Mouse (Mus musculus) CH12.LX (cell line): ENCODE measurements around the gene Cd40. TPM values are rescaled to one million over a fixed set of nuclear protein-coding genes. Genes with fewer than 3 reads are reported as not detected.

ENCODE experiments used
- DNase-seq: peaks from one replicate; pipeline ENCODE4 v3.0.0-alpha.2; 2013; ENCODE audit errors: extremely low read depth
- H3K27ac ChIP-seq: 2 replicates; pipeline ENCODE4 v1.5.1; 2012; ENCODE audit warnings: low read depth, mild to moderate bottlenecking, control low read depth, moderate library complexity; ENCODE audit not compliant: insufficient read depth
- H3K27me3 ChIP-seq: replicated peaks from 2 replicates; pipeline ENCODE3; 2012; ENCODE audit warnings: inconsistent platforms
- H3K36me3 ChIP-seq, 2 experiments: replicated peaks in 1 of 2; 2 replicates each; pipeline versions ENCODE3 to v1.6.1; 2012; ENCODE audit warnings: inconsistent platforms in 1 of 2, low read length in 1 of 2, mild to moderate bottlenecking in 1 of 2, mixed read lengths in 1 of 2, moderate library complexity in 1 of 2; ENCODE audit not compliant: control insufficient read depth in 1 of 2, insufficient read depth in 1 of 2
- H3K4me1 ChIP-seq, 2 experiments: 2 replicates each; pipeline ENCODE4 v1.6.1; 2012; ENCODE audit warnings: inconsistent platforms in 1 of 2, moderate library complexity in 1 of 2; ENCODE audit not compliant: insufficient read depth in 2 of 2, control insufficient read depth in 1 of 2
- H3K4me2 ChIP-seq: 2 replicates; pipeline ENCODE4 v1.6.1; 2012; ENCODE audit warnings: low read depth, mild to moderate bottlenecking, control low read depth; ENCODE audit not compliant: poor library complexity, insufficient read depth, severe bottlenecking
- H3K4me3 ChIP-seq, 3 experiments: fragments of 150-350 bp in 1 of 3; sonication (generic) in 1 of 3; replicated peaks in 1 of 3; 2 replicates each; pipeline versions ENCODE3 to v1.5.1; 2011 to 2012; ENCODE audit warnings: low read depth in 2 of 3, low read length in 2 of 3, mild to moderate bottlenecking in 2 of 3, moderate library complexity in 2 of 3, control low read depth in 1 of 3, improper control_type of control experiment in 1 of 3, inconsistent platforms in 1 of 3, mixed read lengths in 1 of 3; ENCODE audit not compliant: poor library complexity in 1 of 3
- H3K79me2 ChIP-seq: replicated peaks from 2 replicates; pipeline ENCODE4 v1.6.1; 2012; ENCODE audit warnings: mild to moderate bottlenecking, moderate library complexity; ENCODE audit not compliant: control insufficient read depth, poor library complexity, insufficient read depth, severe bottlenecking; ENCODE audit errors: extremely low read depth
- H3K9ac ChIP-seq: 2 replicates; pipeline ENCODE4 v1.6.1; 2012; ENCODE audit warnings: low read depth, mild to moderate bottlenecking, control low read depth, moderate library complexity; ENCODE audit not compliant: insufficient read depth
- H3K9me3 ChIP-seq: replicated peaks from 2 replicates; pipeline ENCODE3; 2012; ENCODE audit warnings: low read length, inconsistent platforms, mixed read lengths
- BHLHE40 ChIP-seq: IDR thresholded peaks from 2 replicates; pipeline ENCODE4 v1.6.1; 2011; ENCODE audit warnings: mild to moderate bottlenecking, low read depth, low read length, improper control_type of control experiment
- CHD2 ChIP-seq: IDR thresholded peaks from 2 replicates; pipeline ENCODE4 v1.6.1; 2011; ENCODE audit warnings: low read length, improper control_type of control experiment
- CTCF ChIP-seq, 2 experiments: IDR thresholded peaks in 1 of 2; conservative IDR thresholded peaks in 1 of 2; 2 replicates each; pipeline ENCODE4 v1.5.1; 2011 to 2012; ENCODE audit warnings: low read depth in 2 of 2, low read length in 2 of 2, improper control_type of control experiment in 1 of 2, inconsistent platforms in 1 of 2, mild to moderate bottlenecking in 1 of 2, moderate library complexity in 1 of 2
- E2F4 ChIP-seq: IDR thresholded peaks from 2 replicates; pipeline ENCODE4 v1.6.1; 2011; ENCODE audit warnings: low read depth, low read length, improper control_type of control experiment; ENCODE audit not compliant: insufficient replicate concordance
- ELF1 ChIP-seq: IDR thresholded peaks from 2 replicates; pipeline ENCODE4 v1.6.1; 2014; ENCODE audit warnings: low read depth, mild to moderate bottlenecking, inconsistent platforms, low read length, improper control_type of control experiment
- GABPA ChIP-seq: IDR thresholded peaks from 2 replicates; pipeline ENCODE4 v1.6.1; 2012; ENCODE audit warnings: low read depth, low read length, improper control_type of control experiment, inconsistent platforms; ENCODE audit not compliant: insufficient replicate concordance
- JUN ChIP-seq: IDR thresholded peaks from 2 replicates; pipeline ENCODE4 v1.6.1; 2011; ENCODE audit warnings: low read depth, mild to moderate bottlenecking, low read length, improper control_type of control experiment, moderate library complexity; ENCODE audit not compliant: insufficient read depth
- MAFK ChIP-seq: IDR thresholded peaks from 2 replicates; pipeline ENCODE4 v1.6.1; 2011; ENCODE audit warnings: low read length, improper control_type of control experiment; ENCODE audit not compliant: insufficient replicate concordance
- MEF2A ChIP-seq: IDR thresholded peaks from 2 replicates; pipeline ENCODE4 v1.6.1; 2014; ENCODE audit warnings: low read depth, mild to moderate bottlenecking, inconsistent platforms, low read length, improper control_type of control experiment, borderline replicate concordance
- MXI1 ChIP-seq: IDR thresholded peaks from 2 replicates; pipeline ENCODE4 v1.6.1; 2011; ENCODE audit warnings: mild to moderate bottlenecking, low read depth, low read length, improper control_type of control experiment
- NELFE ChIP-seq: IDR thresholded peaks from 2 replicates; pipeline ENCODE4 v1.6.1; 2011; ENCODE audit warnings: low read depth, low read length, improper control_type of control experiment
- NRF1 ChIP-seq: IDR thresholded peaks from 2 replicates; pipeline ENCODE4 v1.6.1; 2014; ENCODE audit warnings: low read depth, mild to moderate bottlenecking, inconsistent platforms, low read length, improper control_type of control experiment, moderate library complexity
- PAX5 ChIP-seq: IDR thresholded peaks from 2 replicates; pipeline ENCODE4 v1.6.1; 2012; ENCODE audit warnings: low read length, inconsistent platforms, mixed read lengths
- POLR2A ChIP-seq: IDR thresholded peaks from 2 replicates; pipeline ENCODE4 v1.6.1; 2011; ENCODE audit warnings: low read depth, mild to moderate bottlenecking, improper control_type of control experiment, low read length
- POLR2AphosphoS2 ChIP-seq: IDR thresholded peaks from 2 replicates; pipeline ENCODE4 v1.6.1; 2011; ENCODE audit warnings: low read depth, low read length, improper control_type of control experiment
- RCOR1 ChIP-seq: conservative IDR thresholded peaks from 2 replicates; pipeline ENCODE4 v1.6.1; 2012; ENCODE audit warnings: low read depth, mild to moderate bottlenecking, inconsistent platforms, low read length, improper control_type of control experiment
- SMC3 ChIP-seq: IDR thresholded peaks from 2 replicates; pipeline ENCODE4 v1.6.1; 2011; ENCODE audit warnings: low read depth, low read length, improper control_type of control experiment
- TBP ChIP-seq: conservative IDR thresholded peaks from 2 replicates; pipeline ENCODE4 v1.6.1; 2011; ENCODE audit warnings: low read depth, low read length, improper control_type of control experiment
- TCF12 ChIP-seq: IDR thresholded peaks from 2 replicates; pipeline ENCODE4 v1.6.1; 2014; ENCODE audit warnings: low read depth, mild to moderate bottlenecking, inconsistent platforms, low read length, improper control_type of control experiment
- USF1 ChIP-seq: IDR thresholded peaks from 2 replicates; pipeline ENCODE4 v1.6.1; 2014; ENCODE audit warnings: low read depth, mild to moderate bottlenecking, inconsistent platforms, low read length, improper control_type of control experiment
- ZC3H11A ChIP-seq: IDR thresholded peaks from 2 replicates; pipeline ENCODE4 v1.6.1; 2012; ENCODE audit warnings: low read depth, mild to moderate bottlenecking, inconsistent platforms, low read length, improper control_type of control experiment
- ZKSCAN1 ChIP-seq: IDR thresholded peaks from 2 replicates; pipeline ENCODE4 v1.6.1; 2012; ENCODE audit warnings: low read depth, inconsistent platforms, low read length, improper control_type of control experiment, borderline replicate concordance
- ZNF384 ChIP-seq: IDR thresholded peaks from 2 replicates; pipeline ENCODE4 v1.6.1; 2012; ENCODE audit warnings: low read depth, low read length, improper control_type of control experiment, inconsistent platforms
- dilution Hi-C: fragments of 300-500 bp; cut with MboI; formaldehyde crosslinking; loops from 2 replicates; pipeline ENCODE4 v1.14.3; 2020; ENCODE audit warnings: low sequenced_read_pairs; ENCODE audit not compliant: extremely low pct_unique_long_range_greater_than_20kb, extremely low pct_ligation_motif_present
- in situ Hi-C: fragments of 300-500 bp; cut with MboI; formaldehyde crosslinking; loops from 3 replicates; pipeline ENCODE4 v1.14.3; 2019; ENCODE audit warnings: low sequenced_read_pairs, low pct_ligation_motif_present, low pct_unique_long_range_greater_than_20kb, mixed read lengths
- polyA plus RNA-seq: library from polyadenylated mRNA; unstranded; fragments of >175 nt; gene quantifications from 2 replicates; pipeline ENCODE4 v1.2.1, GENCODE M21; 2012; ENCODE audit warnings: low read depth; ENCODE audit not compliant: insufficient read length
- total RNA-seq, 2 experiments: library from RNA; depleted of rRNA; stranded (reverse); fragments of 300-350 nt in 1 of 2; fragments of >200 nt in 1 of 2; gene quantifications; 2 replicates each; pipeline ENCODE4 v1.2.3; 2012 to 2014

Gene Cd40
- total and polyA plus RNA-seq, 3 experiments = 146 to 223 (median 147) TPM

- Histone ChIP-seq H3K27ac (no peak overlapping the region), H3K36me3 (peaks cover 5 to 31% of the 10 kb centered on the region in 2 experiments), H3K9ac (no peak overlapping the region), H3K27me3 (no peaks in the 10 kb centered on the region), H3K4me1 (peaks cover 0 to 50% of the 10 kb centered on the region in 2 experiments; a peak in 2 of 4 replicates), H3K9me3 (no peaks in the 10 kb centered on the region), H3K79me2 (peaks cover 34% of the 10 kb centered on the region), H3K4me2 (no peak overlapping the region), H3K4me3 (no peak overlapping the region)
- TF ChIP-seq TBP = no peak
- no peak for TF ChIP-seq ZC3H11A
- no peak for TF ChIP-seq USF1
- no peak for TF ChIP-seq MEF2A
- no peak for TF ChIP-seq ZNF384
- TF ChIP-seq GABPA = no peak
- no peak for TF ChIP-seq POLR2A
- TF ChIP-seq BHLHE40 = no peak
- no peak for TF ChIP-seq ZKSCAN1
- dilution Hi-C loops = no loop called here
- in situ Hi-C loops = no loop called here
- peak; percentile 2 for DNase-seq
Measured at GRCm38 (mm10) chr2:165027163-165027562, 28.3 kb upstream of the Cd40 start.

DNA sequence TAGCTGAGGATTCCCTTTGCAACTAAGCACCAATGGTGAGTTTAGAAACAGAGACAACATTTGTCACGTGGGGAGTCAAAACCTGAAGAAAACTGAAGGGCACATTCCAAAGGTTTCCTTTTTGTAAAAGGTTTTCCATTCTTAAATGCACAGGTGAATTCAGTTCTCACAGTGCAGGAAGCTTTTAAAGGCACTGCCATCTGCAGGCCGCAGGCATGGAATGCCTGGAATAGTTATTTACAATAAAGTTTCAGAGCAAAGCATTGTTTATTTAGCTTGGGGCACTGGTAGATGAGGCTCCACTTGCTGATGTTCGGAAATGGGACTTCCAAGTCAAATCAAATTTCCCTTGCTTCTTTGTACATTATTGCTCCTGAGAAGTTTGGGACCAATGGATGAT, 22.9 kb upstream of the Cd40 start:
- in situ Hi-C loops (no loop called here), dilution Hi-C loops (no loop called here)
- no peak for DNase-seq
- Histone ChIP-seq H3K4me3 (no peak overlapping the region), H3K36me3 (peaks cover 0 to 17% of the 10 kb centered on the region in 2 experiments), H3K4me2 (no peak overlapping the region), H3K9me3 (no peaks in the 10 kb centered on the region), H3K4me1 (peaks cover 11 to 61% of the 10 kb centered on the region in 2 experiments), H3K9ac (no peak overlapping the region), H3K27ac (no peak overlapping the region), H3K79me2 (peaks cover 47% of the 10 kb centered on the region), H3K27me3 (no peaks in the 10 kb centered on the region)
- no peak for TF ChIP-seq PAX5
- TF ChIP-seq JUN = no peak
- TF ChIP-seq MAFK = no peak
- TF ChIP-seq POLR2A = no peak
- TF ChIP-seq RCOR1 = no peak
- peak in 1 of 2 experiments; percentile 6; a peak in 1 of 4 replicates for TF ChIP-seq CTCF (conservative IDR thresholded peaks at IDR 0.05 in 1 of 2, IDR thresholded peaks at IDR 0.05 in 1 of 2; ENCODE audit: low read depth in 2 of 2, low read length in 2 of 2)

DNA sequence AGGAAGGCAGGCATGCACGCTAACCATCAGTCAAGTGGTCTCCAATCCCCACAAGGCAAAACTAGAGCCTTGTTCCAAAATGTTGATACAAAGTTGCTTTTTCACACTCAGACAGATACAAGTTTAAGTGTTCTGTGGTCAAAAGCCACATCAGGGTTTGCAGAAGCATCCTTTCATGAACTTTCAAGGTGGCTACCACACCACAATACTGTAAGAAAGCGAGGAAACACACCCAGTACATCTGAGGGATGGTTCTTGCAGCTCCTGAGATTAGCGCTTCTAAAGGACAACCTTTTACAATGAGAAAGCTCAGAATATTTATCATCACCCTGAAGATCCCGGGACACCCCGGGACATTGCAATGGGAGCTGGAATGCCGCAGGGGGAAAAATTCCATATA, 22.1 kb upstream of the Cd40 start:
- H3K9me3 ChIP-seq = no peaks in the 10 kb centered on the region
- dilution Hi-C loops = no loop called here
- H3K9ac ChIP-seq = peak overlapping the region; percentile 78
- H3K4me3 ChIP-seq = peak overlapping the region in 2 of 3 experiments; percentile 79 to 90
- H3K79me2 ChIP-seq = peaks cover 41% of the 10 kb centered on the region
- H3K27ac ChIP-seq = no peak overlapping the region
- H3K4me1 ChIP-seq = peaks cover 11 to 57% of the 10 kb centered on the region in 2 experiments
- in situ Hi-C loops = no loop called here
- peak overlapping the region; percentile 39 for H3K4me2 ChIP-seq
- DNase-seq = no peak
- peaks cover 0 to 14% of the 10 kb centered on the region in 2 experiments for H3K36me3 ChIP-seq
- TF ChIP-seq POLR2AphosphoS2 (no peak), SMC3 (no peak), BHLHE40 (no peak), MXI1 (no peak), POLR2A (no peak), E2F4 (no peak), CHD2 (no peak), NRF1 (no peak), ELF1 (no peak), NELFE (no peak), TCF12 (no peak), PAX5 (no peak)
- no peaks in the 10 kb centered on the region for H3K27me3 ChIP-seq
